Mouse (Mus musculus): Measurements from ENCODE around the gene Nkx2-3.

Nkx2-3 gene

DNA sequence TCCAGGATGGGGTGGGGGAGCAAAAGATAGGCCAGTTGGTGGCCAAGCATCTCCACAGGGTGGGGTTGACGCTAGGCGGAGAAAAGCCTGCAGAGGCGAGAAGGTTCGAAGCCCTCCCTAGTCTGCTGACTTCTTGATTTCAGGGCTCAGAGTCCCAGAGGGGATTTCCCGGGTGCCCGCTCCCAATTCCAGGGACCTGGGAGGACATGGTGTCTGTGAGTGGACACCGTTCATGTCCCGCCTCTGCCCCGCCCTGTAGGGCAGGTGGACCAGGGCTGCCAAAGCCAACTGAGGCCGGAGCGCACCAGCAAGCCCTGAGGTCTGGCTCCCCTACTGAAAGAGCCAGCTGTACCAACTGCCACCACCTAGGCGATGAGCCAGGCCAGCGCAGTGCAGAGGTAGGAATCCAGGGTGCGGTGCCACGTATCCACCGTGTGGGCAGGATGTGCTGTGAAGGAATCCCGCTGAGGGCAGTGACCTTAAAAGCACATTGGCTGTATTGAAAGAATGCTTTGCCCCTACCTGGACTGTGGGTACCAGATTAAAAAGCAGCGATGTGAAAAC is 7.9 kb downstream of the Nkx2-3 start:
- no peak for DNase-seq (ENCODE audit: low spot score)

GRCm38 (mm10) chr19:43623913-43624312 is 11.8 kb downstream of the Nkx2-3 start:
- peak; percentile 52 for DNase-seq (ENCODE audit: low spot score)

GRCm38 (mm10) chr19:43626160-43626559 is 14.0 kb downstream of the Nkx2-3 start:
- no peak for DNase-seq (ENCODE audit: low spot score)

- no peak for DNase-seq (ENCODE audit: low spot score)
Measured at GRCm38 (mm10) chr19:43627345-43627744, 15.2 kb downstream of the Nkx2-3 start.

- no peak for DNase-seq (ENCODE audit: low spot score)
Measured at GRCm38 (mm10) chr19:43629088-43629487, 17.0 kb downstream of the Nkx2-3 start.

DNA sequence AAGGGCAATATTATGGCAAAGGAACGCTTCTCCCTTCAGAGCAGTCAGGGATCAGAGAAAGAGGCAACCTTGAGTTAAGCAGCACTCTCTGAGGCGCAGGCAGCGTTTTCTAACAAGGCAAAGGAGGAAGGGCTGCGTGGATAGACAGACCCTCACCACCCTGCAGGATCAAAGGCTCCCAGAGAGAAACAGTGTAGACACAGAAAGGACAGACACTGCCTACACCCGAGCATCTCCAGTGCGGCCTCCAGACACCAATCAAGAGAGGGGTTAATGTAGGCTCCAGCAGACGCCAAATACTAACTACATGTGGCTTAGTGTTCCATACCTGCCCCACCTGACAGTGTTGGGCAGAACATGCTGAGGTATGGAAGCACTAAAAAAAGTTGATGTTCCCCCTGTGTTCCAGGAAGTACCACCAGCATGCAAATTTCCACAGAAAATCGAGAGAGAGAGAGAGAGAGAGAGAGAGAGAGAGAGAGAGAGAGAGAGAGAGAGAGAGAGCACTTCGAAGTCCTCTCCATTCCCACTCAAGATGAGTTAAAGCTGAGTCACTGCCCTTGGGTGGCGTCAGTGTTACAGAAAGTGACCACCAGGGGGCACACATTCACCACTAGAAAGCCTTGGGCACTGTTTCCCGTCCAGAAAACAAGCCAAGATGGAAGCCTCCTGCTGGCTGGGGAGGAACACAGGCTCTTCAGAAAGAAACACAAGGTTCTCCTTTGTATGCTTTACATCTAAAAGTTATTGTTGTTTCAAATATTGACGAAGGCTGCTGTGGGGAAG is 18.5 kb downstream of the Nkx2-3 start:
- DNase-seq (ENCODE audit: low spot score): peak; percentile 90

- no peak for DNase-seq (ENCODE audit: low spot score)
Measured at GRCm38 (mm10) chr19:43641833-43642232, 29.7 kb downstream of the Nkx2-3 start.

DNA sequence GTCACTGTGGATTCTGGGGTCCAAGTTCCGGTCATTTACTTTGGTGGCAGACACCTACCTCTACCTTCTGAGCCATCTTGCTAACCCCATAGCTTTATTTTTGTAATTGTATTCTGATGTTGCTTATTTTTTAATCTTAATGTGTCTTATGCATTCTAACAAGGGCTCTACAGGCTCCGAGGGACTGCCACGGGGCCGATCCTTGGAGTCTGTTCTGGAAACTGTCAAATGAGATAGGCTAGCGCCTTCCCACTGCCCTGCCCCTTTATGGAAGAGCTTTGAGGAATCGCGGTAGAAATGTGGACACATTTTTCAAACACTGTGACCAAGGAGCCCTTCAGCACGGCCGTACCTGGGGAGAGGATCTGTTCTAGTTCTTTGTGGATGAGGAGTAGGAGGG is 30.7 kb downstream of the Nkx2-3 start:
- DNase-seq (ENCODE audit: low spot score): no peak

GRCm38 (mm10) chr19:43645508-43645907 is 33.4 kb downstream of the Nkx2-3 start:
- no peak for DNase-seq (ENCODE audit: low spot score)

DNA sequence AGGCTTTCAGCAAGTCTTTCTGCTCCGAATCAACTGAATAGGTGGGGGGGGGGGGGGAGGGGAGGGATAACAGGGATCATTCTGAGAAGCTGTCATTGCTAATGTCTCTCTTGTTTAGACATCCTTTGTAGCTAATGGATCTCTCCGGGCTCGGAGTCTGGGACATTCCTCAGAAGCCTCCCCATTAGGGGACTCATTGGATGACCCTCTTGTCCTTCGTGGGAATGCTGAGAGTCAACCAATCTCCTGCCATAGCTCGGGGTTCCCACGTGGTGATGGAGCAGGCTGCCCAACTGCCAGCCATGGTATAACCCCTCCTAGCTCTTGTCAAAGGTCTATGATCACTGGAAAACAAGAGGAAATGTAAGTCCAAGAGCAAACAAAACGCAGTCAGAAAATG is 34.7 kb downstream of the Nkx2-3 start:
- DNase-seq (ENCODE audit: low spot score): no peak

- no peak for DNase-seq (ENCODE audit: low spot score)
Measured at GRCm38 (mm10) chr19:43647261-43647660, 35.1 kb downstream of the Nkx2-3 start.

- no peak for DNase-seq (ENCODE audit: low spot score)
Measured at GRCm38 (mm10) chr19:43648343-43648742, 36.2 kb downstream of the Nkx2-3 start.

- no peak for DNase-seq (ENCODE audit: low spot score)
Measured at GRCm38 (mm10) chr19:43651241-43651785, 39.2 kb downstream of the Nkx2-3 start.

DNA sequence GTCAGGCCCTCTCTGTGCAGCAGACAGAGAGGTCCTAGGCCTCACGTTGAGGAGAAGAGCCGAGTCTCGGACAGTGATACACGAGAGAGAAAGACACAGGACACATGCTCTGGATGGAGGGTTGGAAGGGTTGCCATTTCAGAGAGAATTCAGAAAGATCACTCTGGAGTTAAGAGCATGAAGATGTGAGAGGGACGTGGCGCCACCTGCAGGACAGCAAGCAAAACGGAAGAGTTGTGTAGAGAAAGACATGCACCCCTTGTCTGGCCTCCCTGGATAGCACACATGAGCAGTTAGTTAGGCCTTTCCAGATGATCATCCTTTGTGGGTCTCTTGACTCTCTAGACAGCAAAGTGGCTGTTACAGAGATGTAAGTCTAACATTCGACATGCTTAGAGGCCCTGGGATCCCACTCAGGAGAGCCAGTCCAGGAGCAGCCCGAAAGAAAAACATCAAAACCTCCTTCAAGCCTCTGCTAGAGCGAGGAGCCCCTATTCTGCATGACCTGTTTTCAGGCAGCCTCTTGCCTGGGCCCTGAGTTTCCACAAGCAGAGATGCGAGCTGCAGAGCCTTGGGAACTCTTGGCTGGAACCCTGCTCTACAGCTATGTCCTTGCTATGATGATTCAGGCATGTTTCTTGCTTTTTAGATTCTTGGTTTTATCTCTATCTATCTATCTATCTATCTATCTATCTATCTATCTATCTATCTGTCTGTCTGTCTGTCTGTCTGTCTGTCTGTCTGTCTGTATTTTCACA is 43.8 kb downstream of the Nkx2-3 start:
- DNase-seq (ENCODE audit: low spot score): peak; percentile 83

DNA sequence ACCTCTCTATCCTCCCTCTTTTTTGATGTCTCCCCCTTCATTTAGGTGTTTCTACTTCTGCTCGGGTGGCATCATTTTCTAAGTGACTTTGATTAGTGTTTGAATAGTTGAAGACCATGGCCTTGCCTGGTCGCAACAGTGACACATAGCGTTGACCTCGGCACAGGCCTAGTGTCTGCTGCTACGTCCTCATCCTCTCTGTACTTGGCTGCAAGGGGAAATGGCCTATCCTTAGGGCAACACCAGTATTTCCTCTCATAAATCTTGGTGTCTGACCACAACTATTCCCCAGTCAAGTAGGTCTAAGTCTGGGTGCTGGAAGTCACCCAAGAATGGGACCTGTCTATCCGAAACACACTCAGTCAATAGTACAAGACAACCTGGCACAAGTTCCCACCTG is 47.5 kb downstream of the Nkx2-3 start:
- DNase-seq (ENCODE audit: low spot score): no peak

GRCm38 (mm10) chr19:43660774-43661173 is 48.6 kb downstream of the Nkx2-3 start:
- DNase-seq (ENCODE audit: low spot score): no peak

DNA sequence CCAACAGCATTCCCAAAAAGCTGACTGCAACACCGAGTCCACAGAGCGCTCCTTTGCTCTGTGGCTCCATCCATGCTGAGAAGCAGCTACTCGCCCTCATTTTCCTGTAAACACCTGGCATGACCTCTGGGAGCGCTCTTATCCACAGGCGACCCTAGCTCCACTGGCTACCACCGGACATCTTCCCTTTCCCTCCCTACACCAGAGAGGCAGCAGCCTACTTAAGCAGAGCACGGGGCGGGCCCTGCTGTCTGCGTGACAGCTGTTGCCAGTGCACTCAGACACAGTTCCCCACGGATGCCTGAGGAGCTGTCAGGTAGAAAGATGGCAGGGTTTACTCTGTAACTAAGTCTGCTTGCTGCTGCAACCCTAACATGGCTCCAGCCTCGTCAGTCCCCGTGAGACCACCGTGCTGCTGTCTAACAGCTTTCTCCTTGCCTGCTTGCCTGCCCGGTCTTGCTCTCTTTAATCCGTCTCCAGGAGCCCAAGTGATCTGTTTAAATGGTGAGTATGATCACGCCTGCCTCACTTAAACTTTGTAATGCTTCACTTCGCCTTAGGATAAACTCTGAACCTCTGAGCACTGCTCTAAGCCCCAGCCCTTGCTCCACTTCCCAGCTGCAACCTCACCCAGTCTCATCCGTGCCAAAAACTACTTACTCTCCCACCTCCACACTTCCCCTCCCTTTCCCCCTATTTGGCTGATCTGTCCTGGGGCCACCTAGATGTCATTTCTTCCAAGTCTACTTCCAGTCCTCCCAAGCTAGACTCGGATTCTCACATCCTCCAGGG is 50.2 kb downstream of the Nkx2-3 start:
- DNase-seq (ENCODE audit: low spot score): peak; percentile 53

DNA sequence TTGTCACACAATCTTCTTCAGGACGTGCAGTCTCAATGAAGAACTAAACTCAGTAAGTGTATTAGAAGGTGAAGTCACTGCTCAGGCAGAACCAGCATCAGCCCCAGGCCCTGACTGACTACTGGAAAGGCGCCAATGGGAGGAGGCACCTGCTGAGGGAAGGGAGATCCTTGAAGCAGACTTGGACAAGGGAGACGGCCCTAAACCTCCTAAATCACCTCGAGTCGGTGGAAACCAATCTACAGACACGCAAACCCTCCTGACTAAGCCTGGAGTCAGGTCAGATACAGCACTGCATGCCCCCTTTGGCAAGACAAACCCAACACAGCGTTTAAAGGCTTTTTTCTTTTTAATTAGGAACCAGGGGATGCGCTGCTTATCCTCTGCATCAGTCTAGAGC is 51.3 kb downstream of the Nkx2-3 start:
- DNase-seq (ENCODE audit: low spot score): no peak
